Mouse (Mus musculus): ENCODE measurements at regions not wholly inside any gene's neighbourhood (a gene's known extent, or its start where the extent isn't known, plus 50 kb on each side); places are given as distances from the start of the nearest gene placed in this dataset.
A peak's percentile ranks its signal among the peaks of the same experiment; 100 is the strongest.

DNA sequence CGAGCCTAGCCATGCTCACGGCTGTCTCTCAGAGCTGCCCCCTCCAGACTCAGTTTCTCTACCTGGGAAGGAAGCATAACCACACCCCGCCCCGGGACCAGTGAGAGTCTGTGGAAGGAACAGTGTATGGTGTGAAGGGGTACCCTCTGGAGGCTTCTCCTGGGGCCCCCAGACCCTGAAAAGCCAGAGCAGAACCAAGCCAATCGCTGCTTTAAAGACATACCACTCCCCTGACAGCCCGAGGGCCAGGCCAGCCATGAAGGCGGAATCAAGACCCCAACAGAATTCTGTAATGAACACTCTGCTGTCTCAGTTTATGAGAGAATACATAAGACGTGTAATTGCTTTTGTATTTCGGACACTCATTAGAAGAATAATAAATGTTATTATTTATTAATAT is 73.9 kb upstream of the Ppp2r5c start:
- no peaks in the 10 kb centered on the region for H3K9me3 ChIP-seq (ENCODE audit: low read length)
- peaks cover 56% of the 10 kb centered on the region for H3K27me3 ChIP-seq (ENCODE audit: insufficient read depth, low read length)
- H3K4me3 ChIP-seq (replicated peaks; ENCODE audit: low read length) = no peak overlapping the region
- TF ChIP-seq POU5F1 (IDR thresholded peaks at IDR 0.05; ENCODE audit: borderline replicate concordance, low read length) = no peak
- no peak for TF ChIP-seq CTCF (conservative IDR thresholded peaks at IDR 0.05; ENCODE audit: low read length)
- TF ChIP-seq NANOG (IDR thresholded peaks at IDR 0.05; ENCODE audit: borderline replicate concordance, low read length) = no peak
- H3K4me1 ChIP-seq (replicated peaks; ENCODE audit: low read depth, low read length) = peaks cover 24% of the 10 kb centered on the region
- H3K36me3 ChIP-seq (ENCODE audit: insufficient read depth, low read length) = no peaks in the 10 kb centered on the region

DNA sequence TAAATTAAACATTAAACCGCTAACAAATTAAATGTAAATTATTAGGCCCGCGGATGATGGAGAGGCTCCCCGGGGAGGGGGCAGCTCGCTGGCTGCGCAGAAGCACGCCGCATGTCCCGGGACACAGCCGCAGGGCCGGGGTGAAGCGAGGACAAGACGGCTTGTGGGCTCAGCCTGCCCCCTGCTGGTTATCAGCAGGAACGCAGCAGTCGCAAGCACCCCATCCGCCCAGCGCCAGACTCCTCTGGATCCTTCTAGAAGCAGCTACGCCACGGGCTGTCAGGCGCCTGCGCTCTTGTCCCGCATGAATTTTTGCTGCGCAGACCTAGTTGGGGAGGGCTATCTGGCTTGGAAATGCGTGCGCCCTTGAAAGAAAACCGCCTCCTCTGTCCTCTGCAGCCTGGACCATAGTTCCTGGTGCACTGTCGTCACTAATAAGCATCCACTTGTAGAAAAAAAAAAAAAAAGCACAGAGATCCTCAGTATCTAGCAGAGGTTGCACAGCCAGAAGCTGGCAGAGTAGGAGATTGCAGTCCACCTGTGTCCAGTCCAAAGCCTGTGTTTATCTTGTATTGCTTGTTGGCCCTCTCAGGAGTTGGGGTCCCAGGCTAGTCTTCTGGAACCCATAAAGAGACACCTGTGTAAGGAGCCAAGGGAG is 73.4 kb upstream of the Ppp2r5c start:
- peaks cover 54% of the 10 kb centered on the region for H3K27me3 ChIP-seq (ENCODE audit: insufficient read depth, low read length)
- H3K4me3 ChIP-seq (replicated peaks; ENCODE audit: low read length) = no peak overlapping the region
- TF ChIP-seq CTCF (conservative IDR thresholded peaks at IDR 0.05; ENCODE audit: low read length) (peak; percentile 52), POU5F1 (IDR thresholded peaks at IDR 0.05; ENCODE audit: borderline replicate concordance, low read length) (no peak)
- no peaks in the 10 kb centered on the region for H3K36me3 ChIP-seq (ENCODE audit: insufficient read depth, low read length)
- no peaks in the 10 kb centered on the region for H3K9me3 ChIP-seq (ENCODE audit: low read length)
- H3K4me1 ChIP-seq (replicated peaks; ENCODE audit: low read depth, low read length) = peaks cover 24% of the 10 kb centered on the region

DNA sequence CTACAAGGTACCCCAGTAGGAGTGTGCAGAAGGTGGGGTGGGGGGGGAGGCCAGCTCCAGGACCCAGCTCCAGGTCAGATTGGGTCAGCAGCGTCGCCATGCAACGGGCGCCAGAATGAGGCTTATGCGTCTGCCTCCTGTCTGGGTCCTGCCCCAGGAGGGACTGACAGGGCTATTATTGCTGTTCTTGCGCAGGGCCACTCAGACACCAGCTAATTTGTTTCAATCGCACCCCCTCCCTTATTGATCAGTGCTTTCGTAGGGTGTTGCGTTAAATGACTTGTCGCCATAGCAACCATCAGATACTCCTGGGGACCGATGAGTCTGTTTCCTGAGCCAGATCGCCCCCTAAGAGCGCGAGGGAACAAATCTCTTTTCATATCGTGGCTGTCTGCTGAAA is 71.8 kb upstream of the Ppp2r5c start:
- Histone ChIP-seq H3K4me1 (replicated peaks; ENCODE audit: low read depth, low read length) (peaks cover 32% of the 10 kb centered on the region), H3K36me3 (ENCODE audit: insufficient read depth, low read length) (no peaks in the 10 kb centered on the region), H3K4me3 (replicated peaks; ENCODE audit: low read length) (no peak overlapping the region), H3K9me3 (ENCODE audit: low read length) (no peaks in the 10 kb centered on the region), H3K27me3 (ENCODE audit: insufficient read depth, low read length) (peaks cover 50% of the 10 kb centered on the region)
- TF ChIP-seq NANOG (IDR thresholded peaks at IDR 0.05; ENCODE audit: borderline replicate concordance, low read length) = no peak
- TF ChIP-seq POU5F1 (IDR thresholded peaks at IDR 0.05; ENCODE audit: borderline replicate concordance, low read length) = no peak
- TF ChIP-seq CTCF (conservative IDR thresholded peaks at IDR 0.05; ENCODE audit: low read length) = no peak

GRCm38 (mm10) chr12:110376062-110376837 is 70.7 kb upstream of the Ppp2r5c start:
- H3K4me1 ChIP-seq (replicated peaks; ENCODE audit: low read depth, low read length) = peaks cover 35% of the 10 kb centered on the region
- peaks cover 60% of the 10 kb centered on the region for H3K27me3 ChIP-seq (ENCODE audit: insufficient read depth, low read length)
- no peaks in the 10 kb centered on the region; the same call in 1 of the 2 replicates for H3K9me3 ChIP-seq (ENCODE audit: low read length)
- no peak for TF ChIP-seq POU5F1 (IDR thresholded peaks at IDR 0.05; ENCODE audit: borderline replicate concordance, low read length)
- no peak for TF ChIP-seq NANOG (IDR thresholded peaks at IDR 0.05; ENCODE audit: borderline replicate concordance, low read length)
- TF ChIP-seq CTCF (conservative IDR thresholded peaks at IDR 0.05; ENCODE audit: low read length) = no peak; the same call in 1 of the 2 replicates
- H3K4me3 ChIP-seq (replicated peaks; ENCODE audit: low read length) = no peak overlapping the region
- H3K36me3 ChIP-seq (ENCODE audit: insufficient read depth, low read length) = no peaks in the 10 kb centered on the region

DNA sequence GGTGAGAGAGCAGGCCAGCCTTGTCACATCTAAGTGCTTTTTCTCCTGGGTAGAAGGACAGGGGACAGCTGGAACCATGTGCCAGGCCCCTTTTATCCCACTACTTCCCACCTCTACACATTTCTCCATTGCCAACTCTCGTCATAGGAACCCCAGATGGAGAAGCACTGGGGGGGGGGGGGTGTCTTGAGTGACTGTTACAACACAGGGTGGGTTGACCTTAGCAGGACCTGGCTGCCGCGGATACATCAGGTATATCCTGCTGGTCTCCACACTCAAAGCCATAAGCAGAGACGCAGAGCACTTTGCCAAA is 70.1 kb upstream of the Ppp2r5c start:
- H3K27me3 ChIP-seq (ENCODE audit: insufficient read depth, low read length) = peaks cover 56% of the 10 kb centered on the region
- H3K4me3 ChIP-seq (replicated peaks; ENCODE audit: low read length) = no peak overlapping the region
- no peaks in the 10 kb centered on the region for H3K36me3 ChIP-seq (ENCODE audit: insufficient read depth, low read length)
- H3K9me3 ChIP-seq (ENCODE audit: low read length) = peaks cover 5% of the 10 kb centered on the region; the same call in 1 of the 2 replicates
- no peak for TF ChIP-seq POU5F1 (IDR thresholded peaks at IDR 0.05; ENCODE audit: borderline replicate concordance, low read length)
- TF ChIP-seq CTCF (conservative IDR thresholded peaks at IDR 0.05; ENCODE audit: low read length) = no peak
- TF ChIP-seq NANOG (IDR thresholded peaks at IDR 0.05; ENCODE audit: borderline replicate concordance, low read length) = no peak
- H3K4me1 ChIP-seq (replicated peaks; ENCODE audit: low read depth, low read length) = peaks cover 35% of the 10 kb centered on the region

- Histone ChIP-seq H3K36me3 (ENCODE audit: insufficient read depth, low read length) (no peaks in the 10 kb centered on the region), H3K27me3 (ENCODE audit: insufficient read depth, low read length) (peaks cover 51% of the 10 kb centered on the region), H3K9me3 (ENCODE audit: low read length) (peaks cover 5% of the 10 kb centered on the region; the same call in 1 of the 2 replicates), H3K4me1 (replicated peaks; ENCODE audit: low read depth, low read length) (peaks cover 35% of the 10 kb centered on the region), H3K4me3 (replicated peaks; ENCODE audit: low read length) (no peak overlapping the region)
- TF ChIP-seq POU5F1 (IDR thresholded peaks at IDR 0.05; ENCODE audit: borderline replicate concordance, low read length) (no peak), NANOG (IDR thresholded peaks at IDR 0.05; ENCODE audit: borderline replicate concordance, low read length) (no peak), CTCF (conservative IDR thresholded peaks at IDR 0.05; ENCODE audit: low read length) (no peak)
Measured at GRCm38 (mm10) chr12:110377306-110377705, 69.6 kb upstream of the Ppp2r5c start.

GRCm38 (mm10) chr12:110377734-110378133 is 69.2 kb upstream of the Ppp2r5c start:
- peaks cover 46% of the 10 kb centered on the region for H3K27me3 ChIP-seq (ENCODE audit: insufficient read depth, low read length)
- no peaks in the 10 kb centered on the region for H3K36me3 ChIP-seq (ENCODE audit: insufficient read depth, low read length)
- H3K4me3 ChIP-seq (replicated peaks; ENCODE audit: low read length) = no peak overlapping the region
- H3K9me3 ChIP-seq (ENCODE audit: low read length) = peaks cover 5% of the 10 kb centered on the region; the same call in 1 of the 2 replicates
- TF ChIP-seq CTCF (conservative IDR thresholded peaks at IDR 0.05; ENCODE audit: low read length) (peak; percentile 79), NANOG (IDR thresholded peaks at IDR 0.05; ENCODE audit: borderline replicate concordance, low read length) (no peak)
- H3K4me1 ChIP-seq (replicated peaks; ENCODE audit: low read depth, low read length) = peaks cover 33% of the 10 kb centered on the region

- Histone ChIP-seq H3K27me3 (ENCODE audit: insufficient read depth, low read length) (peaks cover 41% of the 10 kb centered on the region), H3K4me3 (replicated peaks; ENCODE audit: low read length) (no peak overlapping the region), H3K4me1 (replicated peaks; ENCODE audit: low read depth, low read length) (peaks cover 28% of the 10 kb centered on the region), H3K9me3 (ENCODE audit: low read length) (peaks cover 5% of the 10 kb centered on the region; the same call in 1 of the 2 replicates), H3K36me3 (ENCODE audit: insufficient read depth, low read length) (no peaks in the 10 kb centered on the region)
- TF ChIP-seq CTCF (conservative IDR thresholded peaks at IDR 0.05; ENCODE audit: low read length) = no peak
- TF ChIP-seq NANOG (IDR thresholded peaks at IDR 0.05; ENCODE audit: borderline replicate concordance, low read length) = no peak
- no peak for TF ChIP-seq POU5F1 (IDR thresholded peaks at IDR 0.05; ENCODE audit: borderline replicate concordance, low read length)
Measured at GRCm38 (mm10) chr12:110378302-110378701, 68.6 kb upstream of the Ppp2r5c start.

Measured in E14TG2a.4 (cell line).